12 mouse cellular contexts compared by ENCODE assay signal in genomic region chr11:94130118-94131095, GRCm38 (mm10).
DNase-seq lines count a peak whose midpoint lies in the region; ATAC-seq lines count a peak whose summit lies in the region.
"Had no signal": no experiment of that assay in that cellular context is flagged by ENCODE, and none has a peak within 500 bp of the region (broad histone marks: within the 10 kb centered on the region; RNA-seq: fewer than 3 reads in every experiment).

No protein-coding gene starts in this region.

- 0 out of 2 replicates have a peak overlapping the region, but pooled peaks have one; percentile 1 for H3K9ac ChIP-seq in forebrain, embryonic 12.5 days
- H3K9ac ChIP-seq in forebrain, embryonic 16.5 days (replicated peaks; ENCODE audit: low read depth, low read length): no peak overlapping the region
- no peak overlapping the region for H3K9ac ChIP-seq in hindbrain, embryonic 16.5 days (ENCODE audit: low read depth, low read length)
- 0 out of 2 replicates have a peak overlapping the region, but pooled peaks have one; percentile 17 for H3K9ac ChIP-seq in midbrain, embryonic 13.5 days (replicated peaks)
- no peak overlapping the region for H3K9ac ChIP-seq in midbrain, embryonic 15.5 days
- H3K9ac ChIP-seq: liver, embryonic 13.5 days had no signal

- no peaks in the 10 kb centered on the region for H3K9me3 ChIP-seq in forebrain, embryonic 12.5 days
- H3K9me3 ChIP-seq in forebrain, embryonic 16.5 days (ENCODE audit: control insufficient read depth, low read length): no peaks in the 10 kb centered on the region
- no peaks in the 10 kb centered on the region for H3K9me3 ChIP-seq in hindbrain, embryonic 10.5 days
- H3K9me3 ChIP-seq in hindbrain, embryonic 16.5 days (ENCODE audit: control insufficient read depth, low read length): no peaks in the 10 kb centered on the region
- no peaks in the 10 kb centered on the region for H3K9me3 ChIP-seq in midbrain, embryonic 13.5 days
- H3K9me3 ChIP-seq in midbrain, embryonic 15.5 days: no peaks in the 10 kb centered on the region
- H3K9me3 ChIP-seq: embryonic facial prominence, embryonic 10.5 days; liver, embryonic 13.5 days had no signal

- H3K27me3 ChIP-seq in forebrain, embryonic 12.5 days: no peaks in the 10 kb centered on the region
- no peaks in the 10 kb centered on the region for H3K27me3 ChIP-seq in forebrain, embryonic 16.5 days (replicated peaks; ENCODE audit: control insufficient read depth, insufficient read depth, low read length)
- no peaks in the 10 kb centered on the region; the same call in 1 of the 2 replicates for H3K27me3 ChIP-seq in hindbrain, embryonic 10.5 days (ENCODE audit: insufficient read depth, poor library complexity, severe bottlenecking)
- H3K27me3 ChIP-seq in hindbrain, embryonic 16.5 days (replicated peaks; ENCODE audit: control insufficient read depth, insufficient read depth, low read length): no peaks in the 10 kb centered on the region
- no peaks in the 10 kb centered on the region for H3K27me3 ChIP-seq in midbrain, embryonic 13.5 days
- no peaks in the 10 kb centered on the region for H3K27me3 ChIP-seq in midbrain, embryonic 15.5 days (replicated peaks)
- H3K27me3 ChIP-seq: liver, embryonic 13.5 days; Patski had no signal

- 67% methylated on average over 4 of the region's 4 CpGs for WGBS in forebrain, embryonic 12.5 days
- WGBS in forebrain, embryonic 16.5 days: 57% methylated on average over 4 of the region's 4 CpGs
- WGBS in hindbrain, embryonic 10.5 days: 73% methylated on average over 4 of the region's 4 CpGs
- 65% methylated on average over 4 of the region's 4 CpGs for WGBS in hindbrain, embryonic 16.5 days
- WGBS in midbrain, embryonic 13.5 days: 67% methylated on average over 4 of the region's 4 CpGs
- WGBS in midbrain, embryonic 15.5 days: 64% methylated on average over 4 of the region's 4 CpGs

- no peak overlapping the region for H3K27ac ChIP-seq in forebrain, embryonic 12.5 days
- no peak overlapping the region for H3K27ac ChIP-seq in forebrain, embryonic 16.5 days (ENCODE audit: low read length)
- peak overlapping the region; percentile 20; the same call in 1 of the 2 replicates for H3K27ac ChIP-seq in hindbrain, embryonic 10.5 days
- no peak overlapping the region for H3K27ac ChIP-seq in hindbrain, embryonic 16.5 days (ENCODE audit: low read depth, low read length)
- no peak overlapping the region for H3K27ac ChIP-seq in midbrain, embryonic 13.5 days
- no peak overlapping the region for H3K27ac ChIP-seq in midbrain, embryonic 15.5 days
- H3K27ac ChIP-seq: embryonic facial prominence, embryonic 10.5 days; liver, embryonic 13.5 days; macrophage; stomach, postnatal 0 days had no signal

- H3K4me2 ChIP-seq in forebrain, embryonic 12.5 days: no peak overlapping the region
- no peak overlapping the region for H3K4me2 ChIP-seq in forebrain, embryonic 16.5 days (ENCODE audit: low read length)
- no peak overlapping the region for H3K4me2 ChIP-seq in hindbrain, embryonic 16.5 days (ENCODE audit: low read length)
- H3K4me2 ChIP-seq in midbrain, embryonic 13.5 days (replicated peaks): no peak overlapping the region
- H3K4me2 ChIP-seq in midbrain, embryonic 15.5 days: no peak overlapping the region
- H3K4me2 ChIP-seq: liver, embryonic 13.5 days had no signal

- H3K4me3 ChIP-seq in forebrain, embryonic 12.5 days (replicated peaks): no peak overlapping the region
- H3K4me3 ChIP-seq in forebrain, embryonic 16.5 days (replicated peaks; ENCODE audit: low read length): no peak overlapping the region
- no peak overlapping the region for H3K4me3 ChIP-seq in hindbrain, embryonic 10.5 days
- H3K4me3 ChIP-seq in hindbrain, embryonic 16.5 days (ENCODE audit: low read length): no peak overlapping the region
- no peak overlapping the region for H3K4me3 ChIP-seq in midbrain, embryonic 13.5 days (replicated peaks)
- H3K4me3 ChIP-seq in midbrain, embryonic 15.5 days: no peak overlapping the region
- H3K4me3 ChIP-seq: embryonic facial prominence, embryonic 10.5 days; liver, embryonic 13.5 days had no signal

- DNase-seq in hindbrain, embryonic 10.5 days (ENCODE audit: low spot score): no peak
- DNase-seq in retina, embryonic 14.5 days (ENCODE audit: low spot score): peak; percentile 45

- ATAC-seq in forebrain, embryonic 12.5 days (ENCODE audit: low FRiP score): no peak
- no peak for ATAC-seq in forebrain, embryonic 16.5 days
- ATAC-seq in hindbrain, embryonic 16.5 days: no peak
- no peak for ATAC-seq in midbrain, embryonic 13.5 days
- ATAC-seq in midbrain, embryonic 15.5 days (replicated peaks): no peak

- H3K36me3 ChIP-seq in forebrain, embryonic 12.5 days (replicated peaks): peaks cover 7% of the 10 kb centered on the region
- 0 out of 2 replicates have a peak, but pooled peaks cover 4% of the 10 kb centered on the region for H3K36me3 ChIP-seq in forebrain, embryonic 16.5 days (ENCODE audit: control insufficient read depth, insufficient read depth)
- H3K36me3 ChIP-seq in hindbrain, embryonic 10.5 days: peaks cover 26% of the 10 kb centered on the region
- no peaks in the 10 kb centered on the region; the same call in none of the 2 replicates for H3K36me3 ChIP-seq in hindbrain, embryonic 16.5 days (ENCODE audit: control insufficient read depth, insufficient read depth, low read length)
- H3K36me3 ChIP-seq in midbrain, embryonic 13.5 days: peaks cover 11% of the 10 kb centered on the region
- H3K36me3 ChIP-seq in midbrain, embryonic 15.5 days (replicated peaks): peaks cover 4% of the 10 kb centered on the region; the same call in 1 of the 2 replicates
- H3K36me3 ChIP-seq: liver, embryonic 13.5 days had no signal

- peaks cover 25% of the 10 kb centered on the region for H3K4me1 ChIP-seq in forebrain, embryonic 12.5 days
- peaks cover 23% of the 10 kb centered on the region for H3K4me1 ChIP-seq in forebrain, embryonic 16.5 days (replicated peaks; ENCODE audit: control insufficient read depth, insufficient read depth, low read length)
- H3K4me1 ChIP-seq in hindbrain, embryonic 10.5 days (replicated peaks): peaks cover 39% of the 10 kb centered on the region
- H3K4me1 ChIP-seq in hindbrain, embryonic 16.5 days (ENCODE audit: control insufficient read depth, insufficient read depth, low read depth, low read length): peaks cover 14% of the 10 kb centered on the region; the same call in 1 of the 2 replicates
- peaks cover 27% of the 10 kb centered on the region for H3K4me1 ChIP-seq in midbrain, embryonic 13.5 days (replicated peaks)
- H3K4me1 ChIP-seq in midbrain, embryonic 15.5 days: peaks cover 15% of the 10 kb centered on the region

Comparison
In these comparisons a context has a peak if more than half of its experiments do, and no peak if none do; other contexts are left out.
1. H3K9ac ChIP-seq: peak in forebrain, embryonic 12.5 days (single experiment) and midbrain, embryonic 13.5 days (single experiment); none in forebrain, embryonic 16.5 days (single experiment), hindbrain, embryonic 16.5 days (single experiment) and midbrain, embryonic 15.5 days (single experiment).